Comparison of ENCODE assay signal across 7 mouse cellular contexts in the genomic region with DNA sequence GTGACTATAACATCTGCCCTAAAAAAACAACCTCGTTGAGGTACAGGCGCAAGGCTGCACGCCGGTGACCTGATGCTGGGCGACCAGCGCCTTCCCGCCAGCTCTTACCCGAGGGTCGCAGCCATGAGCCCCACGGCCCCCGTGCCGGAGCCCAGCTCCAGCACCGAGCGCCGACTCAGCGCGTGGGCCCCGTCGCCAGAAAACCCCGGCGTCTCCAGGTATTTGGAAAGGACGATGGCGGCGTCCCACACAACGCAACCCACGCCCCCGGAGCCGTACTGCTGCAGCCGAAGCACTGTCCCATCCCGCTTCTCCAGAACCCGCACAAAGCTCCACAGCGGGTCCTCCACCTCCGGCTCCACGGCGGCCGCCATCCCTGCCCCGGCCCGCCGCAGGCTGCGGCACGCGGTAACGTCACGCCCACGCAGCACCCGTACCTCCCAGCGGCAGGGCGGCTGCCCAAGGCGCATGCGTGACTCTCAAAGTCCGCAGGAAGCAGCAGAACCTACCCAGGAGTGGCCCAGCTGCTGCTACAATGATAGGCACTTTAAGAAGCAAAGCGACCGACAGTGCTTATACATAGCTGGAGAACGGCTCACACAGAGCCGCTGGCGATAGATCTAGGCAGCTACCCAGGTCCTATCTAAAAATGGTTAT. TPM values are rescaled to one million over a fixed set of nuclear protein-coding genes. Genes with fewer than 3 reads are reported as not detected.
A peak's percentile ranks its signal among the peaks of the same experiment; 100 is the strongest.
DNase-seq lines count a peak whose midpoint lies in the region; ATAC-seq lines count a peak whose summit lies in the region.

A gene (minus strand): TSS at position 416 of the 657 bp plus-strand sequence.

- H3K36me3 ChIP-seq in intestine, embryonic 15.5 days, result peaks cover 21% of the 10 kb centered on the region; the same call in 1 of the 2 replicates
- peaks cover 61% of the 10 kb centered on the region for H3K36me3 ChIP-seq in midbrain, embryonic 10.5 days

- H3K4me3 ChIP-seq in intestine, embryonic 15.5 days (replicated peaks), result peak within 1 kb of the TSS; percentile 70
- peak within 1 kb of the TSS; percentile 82 for H3K4me3 ChIP-seq in midbrain, embryonic 10.5 days

- H3K9me3 ChIP-seq in intestine, embryonic 15.5 days, result no peaks in the 10 kb centered on the region
- H3K9me3 ChIP-seq in midbrain, embryonic 10.5 days (replicated peaks), result no peaks in the 10 kb centered on the region

- ATAC-seq in intestine, embryonic 15.5 days, result peak; percentile 98

- H3K4me1 ChIP-seq in intestine, embryonic 15.5 days (replicated peaks), result 0 out of 2 replicates have a peak, but pooled peaks cover 2% of the 10 kb centered on the region
- peaks cover 20% of the 10 kb centered on the region for H3K4me1 ChIP-seq in midbrain, embryonic 10.5 days

- intact Hi-C loops in gastrocnemius, postnatal 36 days (cut with DNase I), result no loop called here
- intact Hi-C loops in left cerebral cortex, postnatal 25 days (cut with DNase I), result loop anchor here (2.0 to 5.0 kb wide), 4 partner anchors 100 to 210 kb away; a partner anchor contains a TSS

- H3K27me3 ChIP-seq in intestine, embryonic 15.5 days (replicated peaks), result no peaks in the 10 kb centered on the region
- H3K27me3 ChIP-seq in midbrain, embryonic 10.5 days (ENCODE audit: low read depth, poor library complexity, severe bottlenecking), result no peaks in the 10 kb centered on the region

- H3K9ac ChIP-seq in intestine, embryonic 15.5 days, result peak within 1 kb of the TSS; percentile 71

- H3K27ac ChIP-seq in intestine, embryonic 15.5 days, result peak within 1 kb of the TSS; percentile 65
- peak within 1 kb of the TSS; percentile 95 for H3K27ac ChIP-seq in midbrain, embryonic 10.5 days (replicated peaks)

- peak within 1 kb of the TSS; percentile 64 for H3K4me2 ChIP-seq in intestine, embryonic 15.5 days (replicated peaks)

- under 1% methylated on average over 56 of the region's 56 CpGs for WGBS in intestine, embryonic 15.5 days
- WGBS in midbrain, embryonic 10.5 days, result under 1% methylated on average over 56 of the region's 56 CpGs

- DNase-seq in adrenal gland, adult 18-20 months (ENCODE audit: low spot score in 2 of 2), result peak; percentile 79 to 87
- DNase-seq in embryo, embryonic 11 days, result peak; percentile 94
- peak; percentile 74 to 80 for DNase-seq in gastrocnemius, postnatal 36 days
- DNase-seq in left cerebral cortex, postnatal 25 days (ENCODE audit: low spot score in 2 of 2), result peak; percentile 92
- DNase-seq in midbrain, embryonic 10.5 days (ENCODE audit: low spot score), result peak; percentile 89
- DNase-seq in right cerebral cortex, postnatal 4 days, result peak; percentile 89

RNA-seq across cellular contexts. Expression of the gene that starts here (rescaled TPM):
- total RNA-seq in adrenal gland, adult 18-20 months (2021), result 10 to 100 TPM; 11.9 to 13.3 TPM
- 1 to 10 TPM; 3.1 to 3.8 TPM for total RNA-seq in gastrocnemius, postnatal 36 days (2021)
- polyA plus RNA-seq in intestine, embryonic 15.5 days (2015; fragmentation: Nextera tagmentation; extraction: Ambion mirVana), result 25.6 and 26.7 TPM in 2 replicates
- 10 to 100 TPM; 24.0 to 24.9 TPM for total RNA-seq in left cerebral cortex, postnatal 25 days (2021)
- 20.1 and 21.4 TPM in 2 replicates for polyA plus RNA-seq in midbrain, embryonic 10.5 days (2016; fragmentation: Nextera tagmentation; extraction: Ambion mirVana)

Comparison
In these comparisons a context has a peak if more than half of its experiments do, and no peak if none do; other contexts are left out.
1. Peak in every context shown above with its lines: DNase-seq, ATAC-seq, H3K4me3 ChIP-seq and H3K27ac ChIP-seq.